Mouse (Mus musculus): ENCODE data around the gene Gm572. TPM values are rescaled to one million over a fixed set of nuclear protein-coding genes. Genes with fewer than 3 reads are reported as not detected.

The Gm572 gene
- polyA plus RNA-seq, 1 experiment from 2014 or later: not detected

- Histone ChIP-seq H3K27ac (ENCODE audit: low read length) (no peak overlapping the region), H3K27me3 (ENCODE audit: control insufficient read depth, insufficient read depth, low read depth, low read length) (no peaks in the 10 kb centered on the region), H3K4me3 (ENCODE audit: low read depth, low read length) (no peak overlapping the region), H3K36me3 (ENCODE audit: control insufficient read depth, insufficient read depth) (no peaks in the 10 kb centered on the region), H3K4me2 (ENCODE audit: low read depth, low read length) (no peak overlapping the region), H3K4me1 (ENCODE audit: control insufficient read depth, low read depth, low read length) (no peaks in the 10 kb centered on the region; the same call in 1 of the 2 replicates), H3K9me3 (replicated peaks; ENCODE audit: control insufficient read depth, low read length) (no peaks in the 10 kb centered on the region), H3K9ac (ENCODE audit: low read depth, low read length) (no peak overlapping the region)
- WGBS (ENCODE audit: insufficient replicate concordance): 12% methylated on average over 10 of the region's 10 CpGs
- ATAC-seq (ENCODE audit: low read depth): no peak
Observed at GRCm38 (mm10) chr4:148711323-148711722, 68.2 kb downstream of the Gm572 start.

GRCm38 (mm10) chr4:148712632-148713031 is 69.5 kb downstream of the Gm572 start:
- no peaks in the 10 kb centered on the region; the same call in 1 of the 2 replicates for H3K4me1 ChIP-seq (ENCODE audit: control insufficient read depth, low read depth, low read length)
- no peak for ATAC-seq (ENCODE audit: low read depth)
- 57% methylated on average over 10 of the region's 10 CpGs for WGBS (ENCODE audit: insufficient replicate concordance)

GRCm38 (mm10) chr4:148714064-148714463 is 70.9 kb downstream of the Gm572 start:
- Histone ChIP-seq H3K27me3 (ENCODE audit: control insufficient read depth, insufficient read depth, low read depth, low read length) (no peaks in the 10 kb centered on the region), H3K36me3 (ENCODE audit: control insufficient read depth, insufficient read depth) (no peaks in the 10 kb centered on the region), H3K9me3 (replicated peaks; ENCODE audit: control insufficient read depth, low read length) (no peaks in the 10 kb centered on the region), H3K27ac (ENCODE audit: low read length) (no peak overlapping the region), H3K4me2 (ENCODE audit: low read depth, low read length) (no peak overlapping the region), H3K4me3 (ENCODE audit: low read depth, low read length) (no peak overlapping the region), H3K9ac (ENCODE audit: low read depth, low read length) (no peak overlapping the region), H3K4me1 (ENCODE audit: control insufficient read depth, low read depth, low read length) (no peaks in the 10 kb centered on the region; the same call in 1 of the 2 replicates)
- no peak for ATAC-seq (ENCODE audit: low read depth)
- WGBS (ENCODE audit: insufficient replicate concordance): 39% methylated on average over 8 of the region's 8 CpGs

More at GRCm38 (mm10) chr4:148712632-148713031, 69.5 kb downstream of the Gm572 start:
- Histone ChIP-seq H3K4me3 (ENCODE audit: low read depth, low read length) (no peak overlapping the region), H3K27me3 (ENCODE audit: control insufficient read depth, insufficient read depth, low read depth, low read length) (no peaks in the 10 kb centered on the region), H3K9me3 (replicated peaks; ENCODE audit: control insufficient read depth, low read length) (no peaks in the 10 kb centered on the region), H3K9ac (ENCODE audit: low read depth, low read length) (no peak overlapping the region), H3K36me3 (ENCODE audit: control insufficient read depth, insufficient read depth) (no peaks in the 10 kb centered on the region), H3K4me2 (ENCODE audit: low read depth, low read length) (no peak overlapping the region), H3K27ac (ENCODE audit: low read length) (no peak overlapping the region)

GRCm38 (mm10) chr4:148714739-148715138 is 71.6 kb downstream of the Gm572 start:
- no peaks in the 10 kb centered on the region for H3K36me3 ChIP-seq (ENCODE audit: control insufficient read depth, insufficient read depth)
- WGBS (ENCODE audit: insufficient replicate concordance): 76% methylated on average over 12 of the region's 12 CpGs
- no peaks in the 10 kb centered on the region; the same call in 1 of the 2 replicates for H3K27me3 ChIP-seq (ENCODE audit: control insufficient read depth, insufficient read depth, low read depth, low read length)
- no peak overlapping the region for H3K9ac ChIP-seq (ENCODE audit: low read depth, low read length)
- H3K4me1 ChIP-seq (ENCODE audit: control insufficient read depth, low read depth, low read length): no peaks in the 10 kb centered on the region; the same call in 1 of the 2 replicates
- H3K9me3 ChIP-seq (replicated peaks; ENCODE audit: control insufficient read depth, low read length): no peaks in the 10 kb centered on the region
- no peak overlapping the region for H3K4me3 ChIP-seq (ENCODE audit: low read depth, low read length)
- no peak overlapping the region for H3K27ac ChIP-seq (ENCODE audit: low read length)
- no peak for ATAC-seq (ENCODE audit: low read depth)
- H3K4me2 ChIP-seq (ENCODE audit: low read depth, low read length): no peak overlapping the region

GRCm38 (mm10) chr4:148715396-148715795 is 72.3 kb downstream of the Gm572 start:
- Histone ChIP-seq H3K4me2 (ENCODE audit: low read depth, low read length) (no peak overlapping the region), H3K4me3 (ENCODE audit: low read depth, low read length) (no peak overlapping the region), H3K9me3 (replicated peaks; ENCODE audit: control insufficient read depth, low read length) (no peaks in the 10 kb centered on the region), H3K27me3 (ENCODE audit: control insufficient read depth, insufficient read depth, low read depth, low read length) (no peaks in the 10 kb centered on the region; the same call in 1 of the 2 replicates), H3K9ac (ENCODE audit: low read depth, low read length) (no peak overlapping the region), H3K36me3 (ENCODE audit: control insufficient read depth, insufficient read depth) (no peaks in the 10 kb centered on the region), H3K27ac (ENCODE audit: low read length) (no peak overlapping the region), H3K4me1 (ENCODE audit: control insufficient read depth, low read depth, low read length) (no peaks in the 10 kb centered on the region; the same call in 1 of the 2 replicates)
- no peak; the same call in 1 of the 2 replicates for ATAC-seq (ENCODE audit: low read depth)
- 28% methylated on average over 3 of the region's 3 CpGs for WGBS (ENCODE audit: insufficient replicate concordance)

Other genes starting within 250 kb of the Gm572 start
- 10.8 and 11.9 TPM in 2 replicates for gene Ubiad1, start 198.5 kb upstream of the Gm572 start, polyA plus RNA-seq (2015; fragmentation: Nextera tagmentation; extraction: Ambion mirVana)
- 7.6 and 9.3 TPM in 2 replicates for gene Mtor, start 194.7 kb upstream of the Gm572 start, polyA plus RNA-seq (2015; fragmentation: Nextera tagmentation; extraction: Ambion mirVana)
- gene Angptl7, start 142.9 kb upstream of the Gm572 start, polyA plus RNA-seq (2015; fragmentation: Nextera tagmentation; extraction: Ambion mirVana): 0.43 and 0.83 TPM in 2 replicates
- gene Exosc10, start 84.9 kb upstream of the Gm572 start, polyA plus RNA-seq (2015; fragmentation: Nextera tagmentation; extraction: Ambion mirVana): 30.3 and 31.4 TPM in 2 replicates
- gene Srm, start 51.8 kb upstream of the Gm572 start, polyA plus RNA-seq (2015; fragmentation: Nextera tagmentation; extraction: Ambion mirVana): 88.3 and 94.2 TPM in 2 replicates
- gene Masp2, start 40.8 kb upstream of the Gm572 start, polyA plus RNA-seq (2015; fragmentation: Nextera tagmentation; extraction: Ambion mirVana): 58.7 and 65.9 TPM in 2 replicates
- gene Tardbp, start 16.3 kb upstream of the Gm572 start, polyA plus RNA-seq (2015; fragmentation: Nextera tagmentation; extraction: Ambion mirVana): 110 and 128 TPM in 2 replicates
- gene Casz1, start 161.1 kb downstream of the Gm572 start, polyA plus RNA-seq (2015; fragmentation: Nextera tagmentation; extraction: Ambion mirVana): 0.36 and 0.51 TPM in 2 replicates